Mouse (Mus musculus) thymus, postnatal 0 days (tissue): ENCODE measurements around the gene Abca4. TPM values are rescaled to one million over a fixed set of nuclear protein-coding genes. Genes with fewer than 3 reads are reported as not detected.
A peak's percentile ranks its signal among the peaks of the same experiment; 100 is the strongest.
"Not testable (repeated sequence)": the region's sequence is repeated elsewhere in the genome, so short reads cannot be mapped to it uniquely, and the experiment has no call there.

Source experiments
- DNase-seq: peaks from one replicate; pipeline ENCODE4 v3.0.0-alpha.2; 2015; ENCODE audit warnings: low spot score
- polyA plus RNA-seq: library from polyadenylated mRNA; unstranded; fragments of >200 nt; fragmentation: Nextera tagmentation; extraction: Ambion mirVana; gene quantifications from 2 replicates; pipeline ENCODE4 v1.2.1, GENCODE M21; 2015

The Abca4 gene
- polyA plus RNA-seq, 1 experiment from 2014 or later: 0.42 TPM

GRCm38 (mm10) chr3:122058439-122059198 lies 14.4 kb downstream of the Abca4 start:
- no peak for DNase-seq

- DNase-seq: no peak
These were observed 18.3 kb downstream of the Abca4 start for GRCm38 (mm10) chr3:122062586-122062985.

GRCm38 (mm10) chr3:122064556-122065410 lies 20.5 kb downstream of the Abca4 start:
- DNase-seq: no peak

- DNase-seq: no peak
These were observed 27.5 kb downstream of the Abca4 start for GRCm38 (mm10) chr3:122071769-122072168.

GRCm38 (mm10) chr3:122072646-122073571 lies 28.7 kb downstream of the Abca4 start:
- DNase-seq: no peak

- DNase-seq: no peak
These were observed 29.4 kb downstream of the Abca4 start for GRCm38 (mm10) chr3:122073595-122073994.

GRCm38 (mm10) chr3:122074334-122074733 lies 30.1 kb downstream of the Abca4 start:
- DNase-seq: no peak

GRCm38 (mm10) chr3:122078141-122078540 lies 33.9 kb downstream of the Abca4 start:
- DNase-seq: no peak

- no peak for DNase-seq
These were observed 34.9 kb downstream of the Abca4 start for GRCm38 (mm10) chr3:122079172-122079571.

GRCm38 (mm10) chr3:122081634-122082033 lies 37.4 kb downstream of the Abca4 start:
- DNase-seq: not testable (repeated sequence)

- no peak for DNase-seq
These were observed 38.1 kb downstream of the Abca4 start for GRCm38 (mm10) chr3:122082338-122082737.

- no peak for DNase-seq
These were observed 41.1 kb downstream of the Abca4 start for GRCm38 (mm10) chr3:122085157-122085989.

- no peak for DNase-seq
These were observed 43.9 kb downstream of the Abca4 start for GRCm38 (mm10) chr3:122088054-122088681.

- DNase-seq: no peak
These were observed 46.1 kb downstream of the Abca4 start for GRCm38 (mm10) chr3:122090338-122090737.

- no peak for DNase-seq
These were observed 55.5 kb downstream of the Abca4 start for GRCm38 (mm10) chr3:122099713-122100112.

GRCm38 (mm10) chr3:122102091-122102490 lies 57.8 kb downstream of the Abca4 start:
- no peak for DNase-seq

GRCm38 (mm10) chr3:122103864-122104808 lies 59.9 kb downstream of the Abca4 start:
- DNase-seq: peak; percentile 55

GRCm38 (mm10) chr3:122106920-122107319 lies 62.7 kb downstream of the Abca4 start:
- no peak for DNase-seq
